Mouse (Mus musculus) liver, postnatal 0 days (tissue): Measurements from ENCODE around the gene Gpsm3.
"Not testable (repeated sequence)": the region's sequence is repeated elsewhere in the genome, so short reads cannot be mapped to it uniquely, and the experiment has no call there.

Experiments used
- CTCF ChIP-seq: sonication (generic); IDR thresholded peaks from 2 replicates; pipeline ENCODE4 v1.5.1; 2016; ENCODE audit warnings: antibody characterized with exemption, low read depth
- EP300 ChIP-seq: IDR thresholded peaks from 2 replicates; pipeline ENCODE4 v1.6.1; 2016; ENCODE audit warnings: antibody characterized with exemption, low read depth, mild to moderate bottlenecking

DNA sequence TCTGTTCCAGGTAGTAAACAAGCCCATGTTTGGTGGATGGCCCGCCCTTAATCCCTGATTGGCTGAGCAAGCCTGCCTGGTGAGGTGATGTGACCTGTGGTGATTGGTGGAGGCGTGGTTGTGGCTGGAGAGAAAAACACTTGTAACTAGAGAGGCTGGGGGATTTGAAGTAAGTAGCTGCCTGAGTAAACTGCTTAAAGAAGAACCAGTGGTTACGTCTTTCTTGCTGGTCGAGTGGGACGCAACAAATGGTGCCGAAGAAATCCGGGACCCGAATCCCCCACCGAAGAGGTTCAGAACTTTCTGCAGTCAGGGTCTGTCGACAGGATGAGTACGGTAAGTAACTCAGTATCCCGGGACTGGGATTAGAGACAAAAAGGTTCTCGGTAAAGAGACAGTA is 46.0 kb upstream of the Gpsm3 start:
- TF ChIP-seq CTCF, EP300: not testable (repeated sequence)
